Mouse (Mus musculus) G1E (cell line): ENCODE results near the gene Pam.

Source experiments
- CTCF ChIP-seq: IDR thresholded peaks from 2 replicates; pipeline ENCODE4 v1.5.1; 2012; ENCODE audit warnings: low read depth, low read length, inconsistent platforms, mixed read lengths
- GATA1 ChIP-seq: IDR thresholded peaks from 2 replicates; pipeline ENCODE4 v1.6.1; 2012; ENCODE audit warnings: borderline replicate concordance, low read length, inconsistent platforms, mixed read lengths
- TAL1 ChIP-seq: conservative IDR thresholded peaks from 2 replicates; pipeline ENCODE4 v1.6.1; 2012; ENCODE audit warnings: low read depth, low read length, inconsistent platforms, mixed read lengths

GRCm38 (mm10) chr1:97960681-97961080, 134.8 kb downstream of the Pam start:
- TF ChIP-seq CTCF, result no peak
- TF ChIP-seq TAL1, result no peak
- TF ChIP-seq GATA1, result no peak
